Mouse (Mus musculus) hematopoietic stem cell, adult 5-6 weeks (primary cell): ENCODE results near the gene Cstb. TPM values are rescaled to one million over a fixed set of nuclear protein-coding genes. Genes with fewer than 3 reads are reported as not detected.
A peak's percentile ranks its signal among the peaks of the same experiment; 100 is the strongest.

Experiments used
- ATAC-seq, 2 experiments: fragments of 125-278 bp in 1 of 2; replicated peaks in 1 of 2; 2 replicates each; pipeline ENCODE4 v1.8.0; 2016 to 2017; ENCODE audit warnings: inconsistent platforms in 2 of 2, mild to moderate bottlenecking in 2 of 2, moderate number of reproducible peaks in 2 of 2, low read depth in 1 of 2, moderate TSS enrichment in 1 of 2; ENCODE audit not compliant: low FRiP score in 2 of 2, poor library complexity in 2 of 2, severe bottlenecking in 2 of 2, insufficient read depth in 1 of 2, low TSS enrichment in 1 of 2
- total RNA-seq: library from RNA; stranded (forward); fragments of 172-1452, 232-1000 nt; gene quantifications from 2 replicates; pipeline ENCODE4 v1.2.3, GENCODE M21; 2017

The Cstb gene
- total RNA-seq, 1 experiment from 2014 or later, result 59.0 TPM

GRCm38 (mm10) chr10:78470582-78471313 lies 45.3 kb downstream of the Cstb start:
- no peak for ATAC-seq

- ATAC-seq, result no peak
Observed at GRCm38 (mm10) chr10:78472046-78472445, 46.6 kb downstream of the Cstb start.

GRCm38 (mm10) chr10:78473434-78473833 lies 48.0 kb downstream of the Cstb start:
- no peak for ATAC-seq

- ATAC-seq, result no peak
Observed at GRCm38 (mm10) chr10:78474759-78475158, 49.3 kb downstream of the Cstb start.

- ATAC-seq, result peak; percentile 90 to 94
Observed at GRCm38 (mm10) chr10:78476821-78477220, 51.4 kb downstream of the Cstb start.

Other genes starting within 250 kb of the Cstb start
- 23.6 and 26.3 TPM in 2 replicates for gene Pwp2, start 240.5 kb upstream of the Cstb start, total RNA-seq
- 24.5 and 27.3 TPM in 2 replicates for gene Trappc10, start 181.0 kb upstream of the Cstb start, total RNA-seq
- 10.9 and 13.1 TPM in 2 replicates for gene Agpat3, start 73.2 kb upstream of the Cstb start, total RNA-seq
- 310 and 472 TPM in 2 replicates for gene Rrp1, start 12.6 kb upstream of the Cstb start, total RNA-seq
- 12.3 and 17.1 TPM in 2 replicates for gene Pdxk, start 39.3 kb downstream of the Cstb start, total RNA-seq
- not detected in 2 replicates for gene Olfr1358, start 91.8 kb downstream of the Cstb start, total RNA-seq
- gene Ilvbl, start 148.7 kb downstream of the Cstb start, total RNA-seq, result 14.7 and 19.3 TPM in 2 replicates
- gene Syde1, start 166.3 kb downstream of the Cstb start, total RNA-seq, result 4.9 and 6.8 TPM in 2 replicates
- not detected in 2 replicates for gene Olfr1357, start 192.4 kb downstream of the Cstb start, total RNA-seq